Mouse (Mus musculus) testis, adult 2 months (tissue): Measurements from ENCODE around the gene Usp37.

Experiments
- CTCF ChIP-seq: fragments of 200-500 bp; IDR thresholded peaks from 2 replicates; pipeline ENCODE4 v1.5.1; 2012; ENCODE audit warnings: low read depth, mild to moderate bottlenecking, inconsistent platforms, low read length, moderate library complexity; ENCODE audit not compliant: control insufficient read depth, insufficient read depth, insufficient replicate concordance
- POLR2A ChIP-seq: fragments of 200-500 bp; IDR thresholded peaks from 2 replicates; pipeline ENCODE4 v1.6.1; 2012; ENCODE audit warnings: low read depth, mild to moderate bottlenecking, inconsistent platforms, low read length, moderate library complexity; ENCODE audit not compliant: control insufficient read depth

- TF ChIP-seq CTCF (no peak; the same call in 1 of the 2 replicates), POLR2A (peak; percentile 68)
Measured at GRCm38 (mm10) chr1:74506471-74506881, 37.6 kb downstream of the Usp37 start.
